Mouse (Mus musculus) CH12F3 (cell line): ENCODE measurements around the gene Eif3f.

ENCODE experiments used
- in situ Hi-C: fragments of 300-500 bp; cut with MboI; formaldehyde crosslinking; loops from 2 replicates; pipeline ENCODE4 v1.14.3; 2020; ENCODE audit warnings: low sequenced_read_pairs

The Eif3f gene

GRCm38 (mm10) chr7:108933794-108934731 lies at the start of gene Eif3f:
Gene Eif3f, plus strand, starts transcription at chr7:108934417.
- in situ Hi-C loops: no loop called here

DNA sequence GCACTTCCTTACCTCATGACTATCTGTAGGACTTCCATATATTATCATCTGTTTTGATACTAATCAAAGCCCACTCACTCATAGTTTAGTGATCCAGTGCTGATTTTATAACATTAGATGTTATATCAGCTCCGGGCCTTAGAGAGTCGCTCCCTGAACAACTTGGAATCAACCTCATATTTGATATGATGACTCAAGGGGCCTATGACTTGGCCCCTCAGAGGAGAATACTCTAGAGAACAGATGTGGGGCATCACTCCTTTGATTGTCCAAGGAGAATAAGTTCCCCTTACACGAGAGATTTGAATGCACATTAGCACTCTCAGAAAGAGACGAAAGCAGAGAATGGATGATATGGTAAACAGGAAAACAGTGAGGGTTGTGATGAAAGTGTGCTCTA lies 49.3 kb upstream of the Eif3f start, which contains the start of gene Olfr518:
Olfr518 (minus strand) TSS at position 101 of the 400 bp plus-strand sequence.
- in situ Hi-C loops: no loop called here

DNA sequence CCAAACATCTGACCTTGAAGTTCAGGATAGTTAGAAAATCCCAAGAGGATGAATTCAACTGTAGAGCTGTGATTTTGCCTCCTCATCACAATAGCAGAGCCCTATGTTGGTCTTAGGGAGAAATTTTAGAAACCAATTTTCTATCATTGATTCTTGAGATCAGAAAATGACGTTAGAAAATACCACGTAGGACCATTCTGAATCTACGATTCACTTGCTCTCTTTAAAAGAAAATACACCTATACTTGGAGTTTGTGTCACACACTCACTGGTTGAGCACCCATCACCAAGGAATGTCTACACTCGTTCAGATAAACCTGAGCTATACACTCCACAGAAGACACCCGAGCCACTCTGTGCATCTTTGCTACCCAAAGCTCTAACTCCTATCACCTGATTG lies 39.9 kb upstream of the Eif3f start, which contains the start of gene Olfr519:
Olfr519 (minus strand) TSS at position 101 of the 400 bp plus-strand sequence.
- in situ Hi-C loops: no loop called here

DNA sequence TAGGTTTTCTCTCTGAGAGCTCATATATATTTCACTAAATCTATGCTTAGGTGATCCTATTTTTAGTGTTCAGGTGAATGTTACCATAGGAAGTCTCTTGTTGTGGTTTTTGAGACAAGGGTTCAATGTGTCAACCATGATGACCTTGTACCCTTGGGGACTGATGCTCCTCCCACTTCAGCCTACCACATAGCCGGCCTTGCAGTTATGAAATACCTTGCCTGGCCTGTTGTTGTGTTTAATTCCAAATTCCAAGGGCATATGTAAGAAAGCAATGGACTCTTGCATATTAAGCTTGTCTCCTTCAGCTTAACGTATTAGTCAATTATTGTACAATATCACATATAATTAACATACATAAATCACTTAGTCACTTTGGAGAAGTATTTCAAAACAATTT lies 30.2 kb upstream of the Eif3f start:
- in situ Hi-C loops: no loop called here

DNA sequence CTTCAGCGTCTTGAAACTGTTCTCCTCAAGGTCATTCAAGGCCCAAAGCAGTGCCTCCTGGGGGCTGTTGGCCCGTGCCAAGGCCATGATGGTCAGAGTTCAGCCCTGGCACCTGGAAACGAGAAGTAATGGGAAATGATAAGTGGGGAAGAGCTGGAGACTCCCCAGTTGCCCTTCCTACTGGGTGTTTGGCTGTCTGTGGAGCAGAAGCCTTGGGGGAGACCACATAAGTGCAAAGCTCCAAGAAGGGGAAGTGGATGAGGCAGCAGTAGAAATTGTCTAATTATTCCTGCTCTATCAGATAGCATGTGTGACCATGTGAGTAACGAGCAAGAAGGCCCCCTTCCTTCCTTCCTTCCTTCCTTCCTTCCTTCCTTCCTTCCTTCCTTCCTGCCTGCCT lies 7.2 kb upstream of the Eif3f start:
- in situ Hi-C loops: no loop called here

GRCm38 (mm10) chr7:108928280-108929188 lies 5.7 kb upstream of the Eif3f start:
- in situ Hi-C loops: no loop called here

DNA sequence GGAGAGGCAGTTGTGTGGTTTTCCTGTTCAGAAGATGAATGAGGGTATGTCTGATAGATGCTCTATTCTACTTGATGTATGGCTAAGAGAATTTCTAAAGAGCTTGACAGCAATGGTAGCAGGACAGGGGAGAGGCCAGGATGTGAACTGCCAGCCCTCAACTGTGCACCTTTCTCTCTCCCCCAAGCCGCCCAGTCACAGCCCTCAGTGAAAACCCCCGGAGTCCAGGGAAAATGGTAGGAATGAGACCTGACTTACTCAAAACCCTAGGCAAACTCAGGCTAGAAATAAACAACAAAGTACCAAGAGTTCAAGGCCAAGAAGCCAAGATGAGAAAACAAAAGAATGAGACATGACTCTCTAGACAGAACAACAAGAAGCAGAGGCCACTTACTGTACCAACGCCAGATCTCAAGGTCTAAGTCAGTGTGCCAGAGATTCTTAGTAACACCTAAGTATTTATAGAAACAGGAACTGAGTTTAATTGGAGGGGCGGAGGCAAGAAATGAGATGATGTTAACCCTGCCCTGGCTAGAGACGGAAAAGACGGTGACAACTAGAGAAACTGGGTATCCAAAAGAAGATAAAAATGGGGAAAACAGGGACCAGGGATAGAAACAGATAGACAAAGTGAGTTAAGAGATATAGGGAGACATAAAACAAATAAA lies 4.4 kb upstream of the Eif3f start, which contains the start of gene Nlrp10:
Nlrp10 (minus strand) TSS at position 453 of the 668 bp plus-strand sequence.
- in situ Hi-C loops: no loop called here

GRCm38 (mm10) chr7:108934836-108935235 lies 619 bp downstream of the Eif3f start:
- in situ Hi-C loops: no loop called here

GRCm38 (mm10) chr7:108935411-108935810 lies 1.2 kb downstream of the Eif3f start:
- in situ Hi-C loops: no loop called here

DNA sequence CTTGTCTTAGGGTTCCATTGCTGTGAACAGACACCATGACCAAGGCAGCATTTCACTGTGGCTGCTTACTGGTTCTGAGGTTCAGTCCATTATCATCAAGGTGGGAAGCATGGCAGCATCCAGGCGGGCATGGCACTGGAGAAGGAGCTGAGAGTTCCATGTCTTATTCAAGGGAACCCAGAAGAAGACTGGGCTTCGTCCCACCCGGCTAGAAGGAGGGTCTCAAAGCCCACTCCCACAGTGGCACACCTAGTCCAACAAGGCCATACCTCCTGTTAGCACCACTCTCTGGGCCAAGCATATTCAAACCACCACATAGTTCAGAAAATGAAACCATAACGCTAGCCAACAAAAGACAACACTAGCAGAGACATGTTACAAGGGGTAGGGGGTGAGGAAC lies 2.4 kb downstream of the Eif3f start:
- in situ Hi-C loops: no loop called here

GRCm38 (mm10) chr7:108941466-108941865 lies 7.2 kb downstream of the Eif3f start:
- in situ Hi-C loops: no loop called here

DNA sequence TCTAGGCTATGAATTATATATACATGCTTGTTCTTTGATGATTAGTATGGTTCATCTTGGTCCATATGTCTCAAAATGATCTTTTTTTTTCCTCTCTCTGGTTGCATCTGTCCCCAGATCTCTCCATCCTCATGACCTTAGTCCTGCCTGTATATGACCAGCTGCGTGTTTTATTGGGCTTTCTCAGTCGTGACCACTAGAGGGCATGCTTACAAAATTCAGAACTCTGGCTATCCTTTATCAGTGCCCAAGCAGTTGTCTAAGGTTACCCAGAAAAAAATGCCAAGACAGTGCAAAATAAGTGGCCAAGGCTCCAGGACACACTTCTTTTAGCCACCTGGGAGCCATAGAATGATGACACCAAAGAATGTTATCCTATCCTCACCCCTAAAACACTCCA lies 9.8 kb downstream of the Eif3f start:
- in situ Hi-C loops: no loop called here

- in situ Hi-C loops: no loop called here
Observed at GRCm38 (mm10) chr7:108948611-108949010, 14.4 kb downstream of the Eif3f start.

DNA sequence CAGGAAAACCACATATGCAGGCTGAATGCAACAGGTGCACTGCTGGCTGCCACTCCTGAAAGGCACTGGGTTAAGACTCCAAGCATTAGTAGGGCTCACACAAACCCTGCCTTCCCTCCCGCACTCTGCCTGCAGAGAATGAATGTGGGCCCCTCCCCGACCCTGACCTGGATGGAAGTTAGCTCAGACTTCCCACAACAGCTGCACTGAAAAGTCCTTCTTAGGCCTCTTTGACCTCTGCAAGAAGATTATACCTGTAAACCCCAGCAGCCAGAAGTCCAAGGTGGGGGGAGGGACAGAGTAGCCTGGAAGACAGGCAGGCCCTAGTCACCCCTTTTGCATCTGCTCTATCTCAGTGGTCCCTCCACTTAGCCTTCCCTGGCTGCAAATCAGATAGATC lies 15.1 kb downstream of the Eif3f start:
- in situ Hi-C loops: no loop called here

DNA sequence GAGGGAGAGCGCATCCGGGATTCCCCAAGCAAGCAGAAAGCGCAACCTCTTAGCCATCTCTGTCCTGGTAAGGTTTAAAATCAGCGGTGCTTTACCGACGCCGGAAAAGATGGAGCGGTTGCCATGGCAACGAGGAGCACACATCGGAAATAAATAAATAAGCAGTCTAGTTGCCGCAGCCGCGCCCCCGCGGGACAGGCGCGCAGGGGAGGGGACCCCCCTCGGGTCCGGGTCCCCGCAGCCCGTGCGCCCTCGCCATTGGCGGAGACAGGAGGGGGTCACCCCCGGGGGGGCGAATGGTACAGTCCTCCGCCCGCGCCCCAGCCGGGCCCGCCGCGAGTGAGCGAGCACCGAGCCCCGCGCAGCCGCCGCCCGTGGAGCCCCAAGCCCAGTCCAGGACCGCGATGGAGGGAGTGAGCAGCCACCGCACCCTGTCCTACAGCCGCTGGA lies 16.1 kb downstream of the Eif3f start, which contains the start of gene Tub:
Tub (plus strand) TSS at position 27 of the 450 bp plus-strand sequence.
- in situ Hi-C loops: no loop called here

DNA sequence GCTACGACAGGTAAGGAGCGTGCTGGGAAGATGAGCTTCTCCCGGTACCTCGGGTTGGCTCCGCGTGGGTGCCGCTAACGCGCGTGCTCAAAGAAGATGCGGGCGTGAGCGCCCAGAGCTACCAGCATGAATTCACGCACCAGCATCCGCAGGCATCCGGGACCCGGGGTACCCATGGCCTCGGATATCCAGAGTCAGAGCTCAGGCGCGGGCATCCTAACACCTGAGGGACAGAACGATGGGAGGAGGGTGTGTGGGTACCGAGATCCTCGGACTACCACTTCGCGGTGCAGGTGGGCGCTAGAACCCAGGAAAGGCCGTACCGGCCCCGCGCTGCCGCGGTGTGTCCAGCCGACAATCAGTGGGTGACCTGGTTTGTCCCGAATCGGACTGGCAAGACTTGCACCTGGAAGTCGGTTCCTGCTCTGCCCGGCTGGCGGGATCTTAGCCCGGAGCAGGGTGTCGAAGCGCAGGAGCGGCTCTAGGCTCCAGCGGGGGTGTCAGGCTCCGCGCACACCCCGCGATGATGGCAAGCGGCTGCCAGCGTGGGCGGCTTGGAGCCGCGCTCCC lies 16.6 kb downstream of the Eif3f start:
- in situ Hi-C loops: no loop called here

DNA sequence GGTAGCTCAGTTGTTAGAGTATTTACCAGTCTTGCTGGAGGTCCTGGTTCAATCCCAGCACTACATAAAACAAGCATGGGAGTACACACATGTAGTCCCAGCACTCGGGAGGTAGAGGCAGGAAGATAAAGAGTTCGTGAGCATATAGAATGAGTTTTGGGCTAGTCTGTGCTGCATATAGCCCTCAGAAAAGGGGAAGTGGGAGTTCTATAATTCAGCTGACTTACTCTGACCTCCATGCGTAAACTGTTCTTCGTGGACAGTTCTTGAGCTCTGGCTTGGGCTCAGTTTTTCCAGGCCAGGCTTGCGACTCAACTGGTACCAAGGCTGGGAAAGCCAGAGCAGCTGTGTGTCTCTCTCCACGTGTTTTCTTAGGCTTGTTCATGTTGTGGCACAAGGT lies 18.6 kb downstream of the Eif3f start:
- in situ Hi-C loops: no loop called here

GRCm38 (mm10) chr7:108954185-108954584 lies 20.0 kb downstream of the Eif3f start:
- in situ Hi-C loops: no loop called here

DNA sequence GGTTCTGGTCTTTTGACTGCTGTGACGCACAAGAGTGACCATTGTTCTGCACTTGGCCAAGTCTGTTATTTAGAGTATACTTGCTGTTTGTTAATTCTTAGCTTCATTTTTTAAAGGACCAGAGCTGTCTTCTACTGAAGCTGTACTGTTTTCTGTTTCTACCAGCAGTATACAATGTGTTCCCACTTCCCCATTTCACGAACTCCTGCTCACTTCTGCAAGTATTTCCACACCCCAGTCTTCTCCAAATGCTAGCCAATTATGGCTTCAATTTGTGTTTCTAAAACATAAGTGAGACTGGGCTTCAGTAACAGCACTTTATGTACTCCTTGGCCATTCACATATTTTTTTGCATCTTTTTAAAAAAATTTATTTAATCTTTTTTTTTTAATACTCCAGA lies 23.5 kb downstream of the Eif3f start:
- in situ Hi-C loops: no loop called here

GRCm38 (mm10) chr7:108965968-108966367 lies 31.8 kb downstream of the Eif3f start:
- in situ Hi-C loops: no loop called here
